Mouse (Mus musculus) heart, embryonic 10.5 days (tissue): ENCODE data around the gene Enoph1. TPM values are rescaled to one million over a fixed set of nuclear protein-coding genes. Genes with fewer than 3 reads are reported as not detected.

Source experiments
- DNase-seq: peaks from one replicate; pipeline ENCODE4 v3.0.0-alpha.2; 2017; ENCODE audit warnings: low spot score
- H3K27ac ChIP-seq: fragments of 300-500 bp; sonication (generic); 2 replicates; pipeline ENCODE4 v1.5.1; 2016; ENCODE audit warnings: mild to moderate bottlenecking
- H3K27me3 ChIP-seq: fragments of 300-500 bp; sonication (generic); 2 replicates; pipeline ENCODE4 v1.6.1; 2016; ENCODE audit warnings: mild to moderate bottlenecking; ENCODE audit not compliant: poor library complexity, insufficient read depth, severe bottlenecking
- H3K36me3 ChIP-seq: fragments of 300-500 bp; sonication (generic); 2 replicates; pipeline ENCODE4 v1.6.1; 2016; ENCODE audit warnings: mild to moderate bottlenecking, moderate library complexity
- H3K4me1 ChIP-seq: fragments of 300-500 bp; sonication (generic); 2 replicates; pipeline ENCODE4 v1.6.1; 2016; ENCODE audit warnings: mild to moderate bottlenecking
- H3K4me3 ChIP-seq: fragments of 300-500 bp; sonication (generic); 2 replicates; pipeline ENCODE4 v1.5.1; 2016; ENCODE audit warnings: mild to moderate bottlenecking, moderate library complexity
- H3K9me3 ChIP-seq: fragments of 300-500 bp; sonication (generic); 2 replicates; pipeline ENCODE4 v1.6.1; 2016; ENCODE audit warnings: mild to moderate bottlenecking, moderate library complexity
- WGBS: fragments of 180-500 bp; shearing (Covaris S2); methylation state at CpG from one replicate; pipeline ENCODE4 v1.1.7; 2016; 5-methylcytosine and 5-hydroxymethylcytosine counted together
- polyA plus RNA-seq: library from polyadenylated mRNA; unstranded; fragments of >200 nt; fragmentation: Nextera tagmentation; extraction: Ambion mirVana; gene quantifications from 2 replicates; pipeline ENCODE4 v1.2.1, GENCODE M21; 2016

Enoph1 gene
- polyA plus RNA-seq, 1 experiment from 2014 or later = 46.5 TPM

- Histone ChIP-seq H3K27ac (peak overlapping the region; percentile 17; the same call in 1 of the 2 replicates), H3K36me3 (no peaks in the 10 kb centered on the region), H3K27me3 (peaks cover 10% of the 10 kb centered on the region; the same call in 1 of the 2 replicates), H3K9me3 (no peaks in the 10 kb centered on the region), H3K4me1 (peaks cover 13% of the 10 kb centered on the region), H3K4me3 (peak overlapping the region; percentile 24; the same call in 1 of the 2 replicates)
- WGBS = 20% methylated on average over 17 of the region's 17 CpGs
- DNase-seq = no peak
These were observed 51.8 kb downstream of the Enoph1 start for GRCm38 (mm10) chr5:100091602-100092001.

- Histone ChIP-seq H3K9me3 (no peaks in the 10 kb centered on the region), H3K36me3 (no peaks in the 10 kb centered on the region), H3K27ac (no peak overlapping the region), H3K27me3 (peaks cover 7% of the 10 kb centered on the region; the same call in 1 of the 2 replicates), H3K4me3 (no peak overlapping the region), H3K4me1 (peaks cover 1% of the 10 kb centered on the region; the same call in 1 of the 2 replicates)
- WGBS = 64% methylated on average over 5 of the region's 5 CpGs
- DNase-seq = no peak
These were observed 57.2 kb downstream of the Enoph1 start for GRCm38 (mm10) chr5:100096955-100097354.

GRCm38 (mm10) chr5:100097967-100098366 lies 58.2 kb downstream of the Enoph1 start:
- Histone ChIP-seq H3K9me3 (no peaks in the 10 kb centered on the region), H3K36me3 (no peaks in the 10 kb centered on the region), H3K27ac (no peak overlapping the region), H3K4me3 (no peak overlapping the region), H3K4me1 (no peaks in the 10 kb centered on the region), H3K27me3 (no peaks in the 10 kb centered on the region)
- no peak for DNase-seq
- 84% methylated on average over 4 of the region's 4 CpGs for WGBS

- H3K4me3 ChIP-seq = no peak overlapping the region
- 68% methylated on average over 1 of the region's 1 CpGs for WGBS
- H3K27ac ChIP-seq = no peak overlapping the region
- no peaks in the 10 kb centered on the region for H3K4me1 ChIP-seq
- no peaks in the 10 kb centered on the region for H3K27me3 ChIP-seq
- no peak for DNase-seq
- no peaks in the 10 kb centered on the region for H3K9me3 ChIP-seq
- H3K36me3 ChIP-seq = no peaks in the 10 kb centered on the region
These were observed 62.6 kb downstream of the Enoph1 start for GRCm38 (mm10) chr5:100102395-100102794.

- WGBS = 80% methylated on average over 9 of the region's 9 CpGs
- Histone ChIP-seq H3K9me3 (no peaks in the 10 kb centered on the region), H3K27ac (no peak overlapping the region), H3K36me3 (no peaks in the 10 kb centered on the region), H3K27me3 (no peaks in the 10 kb centered on the region), H3K4me3 (no peak overlapping the region), H3K4me1 (no peaks in the 10 kb centered on the region)
- no peak for DNase-seq
These were observed 69.1 kb downstream of the Enoph1 start for GRCm38 (mm10) chr5:100108866-100109265.

- Histone ChIP-seq H3K4me3 (no peak overlapping the region), H3K27ac (no peak overlapping the region), H3K27me3 (no peaks in the 10 kb centered on the region), H3K9me3 (no peaks in the 10 kb centered on the region), H3K4me1 (no peaks in the 10 kb centered on the region), H3K36me3 (no peaks in the 10 kb centered on the region)
- no peak for DNase-seq
- 53% methylated on average over 7 of the region's 7 CpGs for WGBS
These were observed 69.9 kb downstream of the Enoph1 start for GRCm38 (mm10) chr5:100109543-100110282.

- H3K9me3 ChIP-seq = no peaks in the 10 kb centered on the region
- WGBS = 73% methylated on average over 3 of the region's 3 CpGs
- H3K4me1 ChIP-seq = no peaks in the 10 kb centered on the region
- no peaks in the 10 kb centered on the region for H3K36me3 ChIP-seq
- H3K4me3 ChIP-seq = no peak overlapping the region
- no peak overlapping the region for H3K27ac ChIP-seq
- no peak for DNase-seq
- H3K27me3 ChIP-seq = no peaks in the 10 kb centered on the region
These were observed 70.8 kb downstream of the Enoph1 start for GRCm38 (mm10) chr5:100110581-100110980.

GRCm38 (mm10) chr5:100113403-100113802 lies 73.6 kb downstream of the Enoph1 start:
- Histone ChIP-seq H3K9me3 (no peaks in the 10 kb centered on the region), H3K4me1 (no peaks in the 10 kb centered on the region), H3K27me3 (no peaks in the 10 kb centered on the region), H3K4me3 (no peak overlapping the region), H3K36me3 (no peaks in the 10 kb centered on the region), H3K27ac (no peak overlapping the region)
- WGBS = 55% methylated on average over 5 of the region's 5 CpGs
- no peak for DNase-seq

Other genes starting within 250 kb of the Enoph1 start
- 0.35 and 0.42 TPM in 2 replicates for gene Vamp9, start 133.7 kb upstream of the Enoph1 start, polyA plus RNA-seq
- gene Hnrnpd, start 61.0 kb upstream of the Enoph1 start, polyA plus RNA-seq = 139 and 334 TPM in 2 replicates
- gene 4930524J08Rik, start 60.9 kb upstream of the Enoph1 start, polyA plus RNA-seq = 1.1 and 1.3 TPM in 2 replicates
- 116 and 157 TPM in 2 replicates for gene Hnrnpdl, start 321 bp upstream of the Enoph1 start, polyA plus RNA-seq
- 1.4 and 2.3 TPM in 2 replicates for gene Tmem150c, start 119.8 kb downstream of the Enoph1 start, polyA plus RNA-seq